Mouse (Mus musculus) bone marrow macrophage, adult 2 months (primary cell): ENCODE results near the gene Dusp8.

ENCODE experiments used
- CTCF ChIP-seq: IDR thresholded peaks from 2 replicates; pipeline ENCODE4 v1.5.1; 2012; ENCODE audit warnings: low read depth, mild to moderate bottlenecking, low read length, moderate library complexity
- POLR2A ChIP-seq: IDR thresholded peaks from 2 replicates; pipeline ENCODE4 v1.6.1; 2012; ENCODE audit warnings: mild to moderate bottlenecking, low read depth, low read length, borderline replicate concordance

DNA sequence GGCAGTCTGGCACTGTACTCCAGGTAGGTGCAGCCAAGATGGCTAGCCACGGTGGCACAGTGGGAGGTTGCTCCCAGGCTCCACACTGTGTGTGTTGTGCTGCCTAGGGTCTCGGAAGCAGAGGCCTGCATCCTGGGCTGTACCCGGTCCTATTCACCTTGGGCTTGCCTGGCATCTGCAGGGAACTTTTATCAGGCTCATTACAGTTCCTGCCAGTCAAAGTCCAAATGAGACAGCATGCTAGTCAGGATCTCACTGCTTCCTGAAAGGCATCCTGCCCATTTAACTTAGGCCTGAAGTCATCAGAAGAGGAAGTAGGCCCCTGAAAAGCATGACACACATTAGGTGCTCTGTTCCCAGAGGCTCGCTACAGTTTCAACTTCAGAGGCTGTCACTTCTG, 27.2 kb downstream of the Dusp8 start:
- TF ChIP-seq CTCF, result no peak
- no peak for TF ChIP-seq POLR2A
